Mouse (Mus musculus): ENCODE results near the gene Mrto4. TPM values are rescaled to one million over a fixed set of nuclear protein-coding genes. Genes with fewer than 3 reads are reported as not detected.
A peak's percentile ranks its signal among the peaks of the same experiment; 100 is the strongest.

Mrto4 gene
- polyA plus RNA-seq, 1 experiment from 2014 or later: 178 TPM

- H3K4me1 ChIP-seq: no peaks in the 10 kb centered on the region
- WGBS: 95% methylated on average over 5 of the region's 5 CpGs
- no peaks in the 10 kb centered on the region for H3K27me3 ChIP-seq (ENCODE audit: low read depth, poor library complexity, severe bottlenecking)
- no peak for DNase-seq (ENCODE audit: low spot score)
- H3K36me3 ChIP-seq: peaks cover 98% of the 10 kb centered on the region
- no peak overlapping the region for H3K27ac ChIP-seq
- H3K4me3 ChIP-seq: no peak overlapping the region
- no peaks in the 10 kb centered on the region for H3K9me3 ChIP-seq (replicated peaks)
Observed at GRCm38 (mm10) chr4:139368038-139368437, 15.7 kb upstream of the Mrto4 start.

GRCm38 (mm10) chr4:139367336-139367735, 15.0 kb upstream of the Mrto4 start:
- H3K27ac ChIP-seq: no peak overlapping the region
- peaks cover 98% of the 10 kb centered on the region for H3K36me3 ChIP-seq
- no peak overlapping the region for H3K4me3 ChIP-seq
- DNase-seq (ENCODE audit: low spot score): no peak
- no peaks in the 10 kb centered on the region for H3K27me3 ChIP-seq (ENCODE audit: low read depth, poor library complexity, severe bottlenecking)
- no peaks in the 10 kb centered on the region for H3K9me3 ChIP-seq (replicated peaks)
- WGBS: 95% methylated on average over 3 of the region's 3 CpGs
- H3K4me1 ChIP-seq: no peaks in the 10 kb centered on the region

GRCm38 (mm10) chr4:139360761-139361548, 8.6 kb upstream of the Mrto4 start:
- 93% methylated on average over 11 of the region's 11 CpGs for WGBS
- peaks cover 100% of the 10 kb centered on the region for H3K36me3 ChIP-seq
- H3K9me3 ChIP-seq (replicated peaks): no peaks in the 10 kb centered on the region
- DNase-seq (ENCODE audit: low spot score): no peak
- H3K27ac ChIP-seq: no peak overlapping the region
- H3K4me1 ChIP-seq: no peaks in the 10 kb centered on the region
- H3K27me3 ChIP-seq (ENCODE audit: low read depth, poor library complexity, severe bottlenecking): no peaks in the 10 kb centered on the region
- H3K4me3 ChIP-seq: no peak overlapping the region

GRCm38 (mm10) chr4:139357211-139357610, 4.8 kb upstream of the Mrto4 start:
- no peak for DNase-seq (ENCODE audit: low spot score)
- no peak overlapping the region for H3K4me3 ChIP-seq
- H3K4me1 ChIP-seq: peaks cover 10% of the 10 kb centered on the region; the same call in 1 of the 2 replicates
- 94% methylated on average over 3 of the region's 3 CpGs for WGBS
- no peak overlapping the region for H3K27ac ChIP-seq
- no peaks in the 10 kb centered on the region for H3K27me3 ChIP-seq (ENCODE audit: low read depth, poor library complexity, severe bottlenecking)
- no peaks in the 10 kb centered on the region for H3K9me3 ChIP-seq (replicated peaks)
- peaks cover 84% of the 10 kb centered on the region for H3K36me3 ChIP-seq

GRCm38 (mm10) chr4:139352832-139353231, 456 bp upstream of the Mrto4 start:
- Histone ChIP-seq H3K4me1 (peaks cover 24% of the 10 kb centered on the region), H3K9me3 (replicated peaks) (no peaks in the 10 kb centered on the region), H3K4me3 (peak overlapping the region; percentile 88), H3K27me3 (ENCODE audit: low read depth, poor library complexity, severe bottlenecking) (no peaks in the 10 kb centered on the region), H3K36me3 (peaks cover 68% of the 10 kb centered on the region), H3K27ac (peak overlapping the region; percentile 100)
- DNase-seq (ENCODE audit: low spot score): no peak
- WGBS: under 1% methylated on average over 7 of the region's 7 CpGs

GRCm38 (mm10) chr4:139345416-139346019, 6.9 kb downstream of the Mrto4 start:
- Histone ChIP-seq H3K27ac (no peak overlapping the region), H3K36me3 (peaks cover 67% of the 10 kb centered on the region), H3K4me3 (no peak overlapping the region), H3K4me1 (peaks cover 2% of the 10 kb centered on the region), H3K9me3 (replicated peaks) (no peaks in the 10 kb centered on the region), H3K27me3 (ENCODE audit: low read depth, poor library complexity, severe bottlenecking) (no peaks in the 10 kb centered on the region)
- 79% methylated on average over 23 of the region's 23 CpGs for WGBS
- DNase-seq (ENCODE audit: low spot score): no peak

GRCm38 (mm10) chr4:139343718-139344117, 8.7 kb downstream of the Mrto4 start:
- Histone ChIP-seq H3K9me3 (replicated peaks) (no peaks in the 10 kb centered on the region), H3K27me3 (ENCODE audit: low read depth, poor library complexity, severe bottlenecking) (no peaks in the 10 kb centered on the region), H3K27ac (no peak overlapping the region), H3K36me3 (peaks cover 49% of the 10 kb centered on the region), H3K4me3 (no peak overlapping the region), H3K4me1 (no peaks in the 10 kb centered on the region)
- 86% methylated on average over 5 of the region's 5 CpGs for WGBS
- no peak for DNase-seq (ENCODE audit: low spot score)

- no peaks in the 10 kb centered on the region for H3K9me3 ChIP-seq (replicated peaks)
- H3K27ac ChIP-seq: no peak overlapping the region
- WGBS: 85% methylated on average over 7 of the region's 7 CpGs
- DNase-seq (ENCODE audit: low spot score): no peak
- H3K27me3 ChIP-seq (ENCODE audit: low read depth, poor library complexity, severe bottlenecking): peaks cover 19% of the 10 kb centered on the region
- peaks cover 5% of the 10 kb centered on the region for H3K4me1 ChIP-seq
- peaks cover 29% of the 10 kb centered on the region for H3K36me3 ChIP-seq
- no peak overlapping the region for H3K4me3 ChIP-seq
Observed at GRCm38 (mm10) chr4:139341556-139342233, 10.7 kb downstream of the Mrto4 start.

GRCm38 (mm10) chr4:139340835-139341234, 11.5 kb downstream of the Mrto4 start:
- Histone ChIP-seq H3K27me3 (ENCODE audit: low read depth, poor library complexity, severe bottlenecking) (peaks cover 22% of the 10 kb centered on the region), H3K4me3 (no peak overlapping the region), H3K4me1 (peaks cover 6% of the 10 kb centered on the region), H3K36me3 (peaks cover 20% of the 10 kb centered on the region), H3K27ac (no peak overlapping the region), H3K9me3 (replicated peaks) (no peaks in the 10 kb centered on the region)
- DNase-seq (ENCODE audit: low spot score): no peak
- 80% methylated on average over 4 of the region's 4 CpGs for WGBS

GRCm38 (mm10) chr4:139338145-139338544, 14.2 kb downstream of the Mrto4 start:
- H3K27ac ChIP-seq: no peak overlapping the region
- 53% methylated on average over 33 of the region's 33 CpGs for WGBS
- DNase-seq (ENCODE audit: low spot score): no peak
- H3K36me3 ChIP-seq: no peaks in the 10 kb centered on the region
- H3K4me1 ChIP-seq: peaks cover 6% of the 10 kb centered on the region
- no peaks in the 10 kb centered on the region for H3K9me3 ChIP-seq (replicated peaks)
- no peak overlapping the region for H3K4me3 ChIP-seq
- H3K27me3 ChIP-seq (ENCODE audit: low read depth, poor library complexity, severe bottlenecking): peaks cover 28% of the 10 kb centered on the region

- WGBS: 24% methylated on average over 24 of the region's 24 CpGs
- no peaks in the 10 kb centered on the region for H3K36me3 ChIP-seq
- peaks cover 33% of the 10 kb centered on the region for H3K27me3 ChIP-seq (ENCODE audit: low read depth, poor library complexity, severe bottlenecking)
- H3K4me3 ChIP-seq: peak overlapping the region; percentile 28
- H3K27ac ChIP-seq: no peak overlapping the region
- DNase-seq (ENCODE audit: low spot score): peak; percentile 91
- H3K4me1 ChIP-seq: peaks cover 6% of the 10 kb centered on the region
- no peaks in the 10 kb centered on the region for H3K9me3 ChIP-seq (replicated peaks)
Observed at GRCm38 (mm10) chr4:139336822-139337483, 15.4 kb downstream of the Mrto4 start.

GRCm38 (mm10) chr4:139335507-139335906, 16.9 kb downstream of the Mrto4 start:
- DNase-seq (ENCODE audit: low spot score): no peak
- WGBS: 65% methylated on average over 7 of the region's 7 CpGs
- no peaks in the 10 kb centered on the region for H3K36me3 ChIP-seq
- H3K4me1 ChIP-seq: peaks cover 11% of the 10 kb centered on the region
- peaks cover 44% of the 10 kb centered on the region for H3K27me3 ChIP-seq (ENCODE audit: low read depth, poor library complexity, severe bottlenecking)
- no peak overlapping the region for H3K27ac ChIP-seq
- no peaks in the 10 kb centered on the region for H3K9me3 ChIP-seq (replicated peaks)
- H3K4me3 ChIP-seq: no peak overlapping the region
